Mouse (Mus musculus) MEL (cell line): ENCODE data around the gene Wdfy1. TPM values are rescaled to one million over a fixed set of nuclear protein-coding genes. Genes with fewer than 3 reads are reported as not detected.
A peak's percentile ranks its signal among the peaks of the same experiment; 100 is the strongest.

Source experiments
- DNase-seq: peaks from one replicate; pipeline ENCODE4 v3.0.0; 2011; ENCODE audit warnings: low read depth, low spot score
- H3K27ac ChIP-seq: 2 replicates; pipeline ENCODE4 v1.5.1; 2012; ENCODE audit warnings: low read depth, mild to moderate bottlenecking, control low read depth, low read length, moderate library complexity; ENCODE audit not compliant: control insufficient read depth
- H3K27me3 ChIP-seq, 2 experiments: fragments of 150-350 bp in 1 of 2; sonication (generic) in 1 of 2; 2 replicates each; pipeline ENCODE4 v1.6.1; 2012; ENCODE audit warnings: low read length in 2 of 2, mild to moderate bottlenecking in 2 of 2, improper control_type of control experiment in 1 of 2, moderate library complexity in 1 of 2; ENCODE audit not compliant: insufficient read depth in 2 of 2, control insufficient read depth in 1 of 2
- H3K36me3 ChIP-seq, 2 experiments: 2 replicates each; pipeline ENCODE4 v1.6.1; 2012 to 2014; ENCODE audit warnings: low read length in 2 of 2, improper control_type of control experiment in 1 of 2, inconsistent platforms in 1 of 2, mild to moderate bottlenecking in 1 of 2; ENCODE audit not compliant: insufficient read depth in 2 of 2, control insufficient read depth in 1 of 2
- H3K4me1 ChIP-seq, 2 experiments: fragments of 150-350 bp in 1 of 2; sonication (generic) in 1 of 2; 2 replicates each; pipeline ENCODE4 v1.6.1; 2012; ENCODE audit warnings: low read length in 2 of 2, improper control_type of control experiment in 1 of 2, mild to moderate bottlenecking in 1 of 2; ENCODE audit not compliant: insufficient read depth in 2 of 2, control insufficient read depth in 1 of 2
- H3K4me3 ChIP-seq, 2 experiments: fragments of 150-350 bp in 1 of 2; sonication (generic) in 1 of 2; 2 replicates each; pipeline ENCODE4 v1.5.1; 2012; ENCODE audit warnings: low read depth in 2 of 2, low read length in 2 of 2, mild to moderate bottlenecking in 2 of 2, moderate library complexity in 2 of 2, control low read depth in 1 of 2, improper control_type of control experiment in 1 of 2; ENCODE audit not compliant: control insufficient read depth in 1 of 2, insufficient read depth in 1 of 2
- H3K79me2 ChIP-seq: 2 replicates; pipeline ENCODE4 v1.6.1; 2012; ENCODE audit warnings: mild to moderate bottlenecking, low read length, moderate library complexity; ENCODE audit not compliant: control insufficient read depth, poor library complexity, insufficient read depth
- H3K9ac ChIP-seq: 2 replicates; pipeline ENCODE4 v1.6.1; 2012; ENCODE audit warnings: low read depth, mild to moderate bottlenecking, control low read depth, low read length, moderate library complexity; ENCODE audit not compliant: control insufficient read depth, poor library complexity, severe bottlenecking
- H3K9me3 ChIP-seq: fragments of 150-350 bp; sonication (generic); replicated peaks from 2 replicates; pipeline ENCODE4 v1.6.1; 2012; ENCODE audit warnings: mild to moderate bottlenecking, low read length, improper control_type of control experiment, moderate library complexity; ENCODE audit not compliant: insufficient read depth
- CHD1 ChIP-seq: IDR thresholded peaks from 2 replicates; pipeline ENCODE4 v1.6.1; 2012; ENCODE audit warnings: low read depth, mild to moderate bottlenecking, inconsistent platforms, low read length, improper control_type of control experiment
- CHD2 ChIP-seq: IDR thresholded peaks from 2 replicates; pipeline ENCODE4 v1.6.1; 2011; ENCODE audit warnings: low read length, improper control_type of control experiment
- CTCF ChIP-seq, 3 experiments: IDR thresholded peaks in 2 of 3; conservative IDR thresholded peaks in 1 of 3; 2 replicates each; pipeline ENCODE4 v1.5.1; 2011 to 2012; ENCODE audit warnings: low read length in 3 of 3, low read depth in 2 of 3, mild to moderate bottlenecking in 2 of 3, improper control_type of control experiment in 1 of 3, inconsistent platforms in 1 of 3, mixed read lengths in 1 of 3, moderate library complexity in 1 of 3; ENCODE audit not compliant: control insufficient read depth in 1 of 3, insufficient read depth in 1 of 3, poor library complexity in 1 of 3, severe bottlenecking in 1 of 3
- ELF1 ChIP-seq: IDR thresholded peaks from 2 replicates; pipeline ENCODE4 v1.6.1; 2014; ENCODE audit warnings: low read depth, mild to moderate bottlenecking, inconsistent platforms, low read length, improper control_type of control experiment, moderate library complexity
- EP300 ChIP-seq, 2 experiments: IDR thresholded peaks; 2 replicates each; pipeline ENCODE4 v1.6.1; 2011; ENCODE audit warnings: improper control_type of control experiment in 2 of 2, low read length in 2 of 2, low read depth in 1 of 2, mild to moderate bottlenecking in 1 of 2
- ETS1 ChIP-seq: IDR thresholded peaks from 2 replicates; pipeline ENCODE4 v1.6.1; 2012; ENCODE audit warnings: low read depth, mild to moderate bottlenecking, inconsistent platforms, low read length, improper control_type of control experiment, moderate library complexity
- GATA1 ChIP-seq: IDR thresholded peaks from 2 replicates; pipeline ENCODE4 v1.6.1; 2011; ENCODE audit warnings: low read depth, low read length, improper control_type of control experiment
- HCFC1 ChIP-seq: IDR thresholded peaks from 2 replicates; pipeline ENCODE4 v1.6.1; 2012; ENCODE audit warnings: low read depth, mild to moderate bottlenecking, inconsistent platforms, low read length, improper control_type of control experiment, moderate library complexity
- KAT2A ChIP-seq: conservative IDR thresholded peaks from 2 replicates; pipeline ENCODE4 v1.6.1; 2012; ENCODE audit warnings: low read depth, low read length, improper control_type of control experiment, inconsistent platforms
- MAFK ChIP-seq: IDR thresholded peaks from 2 replicates; pipeline ENCODE4 v1.6.1; 2011; ENCODE audit warnings: low read depth, mild to moderate bottlenecking, low read length, improper control_type of control experiment, borderline replicate concordance
- MAX ChIP-seq: IDR thresholded peaks from 2 replicates; pipeline ENCODE4 v1.6.1; 2011; ENCODE audit warnings: low read length, improper control_type of control experiment
- MAZ ChIP-seq: IDR thresholded peaks from 2 replicates; pipeline ENCODE4 v1.6.1; 2012; ENCODE audit warnings: low read depth, mild to moderate bottlenecking, inconsistent platforms, low read length, improper control_type of control experiment
- MEF2A ChIP-seq: IDR thresholded peaks from 2 replicates; pipeline ENCODE4 v1.6.1; 2014; ENCODE audit warnings: low read depth, mild to moderate bottlenecking, inconsistent platforms, low read length, improper control_type of control experiment; ENCODE audit not compliant: poor library complexity, insufficient replicate concordance, severe bottlenecking; ENCODE audit errors: extremely low read depth
- MXI1 ChIP-seq: IDR thresholded peaks from 2 replicates; pipeline ENCODE4 v1.6.1; 2011; ENCODE audit warnings: mild to moderate bottlenecking, low read depth, low read length, improper control_type of control experiment
- MYB ChIP-seq: IDR thresholded peaks from 2 replicates; pipeline ENCODE4 v1.6.1; 2011; ENCODE audit warnings: mild to moderate bottlenecking, low read depth, low read length, improper control_type of control experiment
- MYC ChIP-seq: IDR thresholded peaks from 2 replicates; pipeline ENCODE4 v1.6.1; 2011; ENCODE audit warnings: low read depth, mild to moderate bottlenecking, low read length, improper control_type of control experiment, moderate library complexity
- NELFE ChIP-seq: IDR thresholded peaks from 2 replicates; pipeline ENCODE4 v1.6.1; 2011; ENCODE audit warnings: low read depth, low read length, improper control_type of control experiment
- NRF1 ChIP-seq: IDR thresholded peaks from 2 replicates; pipeline ENCODE4 v1.6.1; 2014; ENCODE audit warnings: low read depth, mild to moderate bottlenecking, inconsistent platforms, low read length, improper control_type of control experiment, moderate library complexity; ENCODE audit not compliant: poor library complexity, insufficient read depth, severe bottlenecking
- POLR2A ChIP-seq, 2 experiments: IDR thresholded peaks; 2 replicates each; pipeline ENCODE4 v1.6.1; 2011 to 2012; ENCODE audit warnings: low read length in 2 of 2, mild to moderate bottlenecking in 2 of 2, control low read depth in 1 of 2, improper control_type of control experiment in 1 of 2, low read depth in 1 of 2, moderate library complexity in 1 of 2; ENCODE audit not compliant: control insufficient read depth in 1 of 2, insufficient read depth in 1 of 2, poor library complexity in 1 of 2
- POLR2AphosphoS2 ChIP-seq: IDR thresholded peaks from 2 replicates; pipeline ENCODE4 v1.6.1; 2011; ENCODE audit warnings: low read length, improper control_type of control experiment
- POLR2AphosphoS5 ChIP-seq: IDR thresholded peaks from 2 replicates; pipeline ENCODE4 v1.6.1; 2012; ENCODE audit warnings: low read depth, borderline replicate concordance, mild to moderate bottlenecking, inconsistent platforms, low read length, moderate library complexity, mixed read lengths
- RAD21 ChIP-seq: IDR thresholded peaks from 2 replicates; pipeline ENCODE4 v1.6.1; 2011; ENCODE audit warnings: mild to moderate bottlenecking, low read depth, low read length, improper control_type of control experiment
- RCOR1 ChIP-seq: IDR thresholded peaks from 2 replicates; pipeline ENCODE4 v1.6.1; 2012; ENCODE audit warnings: low read depth, mild to moderate bottlenecking, inconsistent platforms, low read length, improper control_type of control experiment
- SIN3A ChIP-seq: IDR thresholded peaks from 2 replicates; pipeline ENCODE4 v1.6.1; 2012; ENCODE audit warnings: low read length, improper control_type of control experiment, inconsistent platforms
- TAL1 ChIP-seq: IDR thresholded peaks from 2 replicates; pipeline ENCODE4 v1.6.1; 2012; ENCODE audit warnings: mild to moderate bottlenecking, inconsistent platforms, low read length, moderate library complexity, mixed read lengths
- TBP ChIP-seq: IDR thresholded peaks from 2 replicates; pipeline ENCODE4 v1.8.0; 2011; ENCODE audit warnings: low read depth, low read length, improper control_type of control experiment
- TCF12 ChIP-seq: IDR thresholded peaks from 2 replicates; pipeline ENCODE4 v1.6.1; 2014; ENCODE audit warnings: low read depth, mild to moderate bottlenecking, inconsistent platforms, low read length, improper control_type of control experiment, moderate library complexity
- UBTF ChIP-seq: IDR thresholded peaks from 2 replicates; pipeline ENCODE4 v1.6.1; 2012; ENCODE audit warnings: low read depth, mild to moderate bottlenecking, inconsistent platforms, low read length, improper control_type of control experiment, moderate library complexity, borderline replicate concordance; ENCODE audit not compliant: insufficient read depth
- USF1 ChIP-seq: IDR thresholded peaks from 2 replicates; pipeline ENCODE4 v1.6.1; 2014; ENCODE audit warnings: low read depth, mild to moderate bottlenecking, inconsistent platforms, low read length, improper control_type of control experiment, moderate library complexity
- ZC3H11A ChIP-seq: IDR thresholded peaks from 2 replicates; pipeline ENCODE4 v1.6.1; 2012; ENCODE audit warnings: low read depth, mild to moderate bottlenecking, inconsistent platforms, low read length, improper control_type of control experiment
- ZKSCAN1 ChIP-seq: IDR thresholded peaks from 2 replicates; pipeline ENCODE4 v1.6.1; 2012; ENCODE audit warnings: low read depth, mild to moderate bottlenecking, inconsistent platforms, low read length, improper control_type of control experiment, moderate library complexity
- ZMIZ1 ChIP-seq: IDR thresholded peaks from 2 replicates; pipeline ENCODE4 v1.6.1; 2012; ENCODE audit warnings: low read depth, mild to moderate bottlenecking, inconsistent platforms, low read length, improper control_type of control experiment, moderate library complexity
- ZNF384 ChIP-seq: IDR thresholded peaks from 2 replicates; pipeline ENCODE4 v1.6.1; 2012; ENCODE audit warnings: low read depth, mild to moderate bottlenecking, inconsistent platforms, low read length, improper control_type of control experiment
- polyA plus RNA-seq, 2 experiments: library from polyadenylated mRNA; stranded (reverse) in 1 of 2; unstranded in 1 of 2; fragments of >175 nt in 1 of 2; fragments of >200 nt in 1 of 2; gene quantifications; 2 replicates each; pipeline versions ENCODE4 v1.2.1 to v1.2.4; 2012; ENCODE audit warnings: low replicate concordance in 2 of 2, low read depth in 1 of 2; ENCODE audit not compliant: insufficient read length in 2 of 2, insufficient read depth in 1 of 2, missing spikeins in 1 of 2
- total RNA-seq: library from RNA; depleted of rRNA; stranded (reverse); fragments of 300-350 nt; gene quantifications from 2 replicates; pipeline ENCODE4 v1.2.3, GENCODE M21; 2012; rRNA removed

Gene Wdfy1
- total RNA-seq (17.6 TPM in 2 replicates), polyA plus RNA-seq (10 to 100 TPM in 1 of 2 experiments, not detected in 1; 25.0 TPM)

DNA sequence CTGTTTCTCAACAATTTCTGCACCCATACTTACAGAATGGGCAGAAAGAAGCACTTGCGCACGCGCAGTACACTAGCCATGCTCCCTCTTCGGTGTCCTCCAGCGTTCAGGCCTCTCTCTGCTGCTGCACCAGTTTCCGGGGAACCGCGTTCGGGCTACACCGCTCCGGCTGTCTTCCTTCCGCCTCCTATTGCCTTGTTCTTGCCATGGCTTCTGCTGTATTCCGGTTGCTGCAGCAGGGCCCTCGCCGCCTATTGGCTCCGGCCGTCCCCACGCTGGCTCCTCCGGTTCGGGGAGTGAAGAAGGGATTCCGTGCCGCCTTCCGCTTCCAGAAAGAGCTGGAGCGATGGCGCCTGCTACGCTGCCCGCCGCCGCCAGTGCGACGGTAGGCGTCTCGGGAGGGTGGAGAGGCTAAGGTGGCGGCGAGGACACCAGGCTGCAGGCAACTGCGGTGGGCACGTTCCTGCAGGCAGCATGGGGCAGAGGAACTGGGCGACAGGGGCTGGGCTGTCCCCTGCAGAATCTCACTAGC lies at the start of gene Wdfy1, which contains the start of gene Mrpl44:
Gene Wdfy1 (minus strand): TSS at position 217 of the 532 bp plus-strand sequence.
Gene Mrpl44 (plus strand): TSS at position 92 of the 532 bp plus-strand sequence.
- no peaks in the 10 kb centered on the region for H3K9me3 ChIP-seq
- peaks cover 0 to 1% of the 10 kb centered on the region in 2 experiments; a peak in 1 of 4 replicates for H3K4me1 ChIP-seq
- H3K27me3 ChIP-seq = no peaks in the 10 kb centered on the region
- H3K36me3 ChIP-seq = peaks cover 0 to 9% of the 10 kb centered on the region in 2 experiments; a peak in 2 of 4 replicates
- DNase-seq = peak; percentile 97
- H3K79me2 ChIP-seq = peaks cover 13% of the 10 kb centered on the region
- H3K27ac ChIP-seq = peak within 1 kb of the TSS; percentile 50
- peak within 1 kb of the TSS; percentile 76 to 89 for H3K4me3 ChIP-seq
- TF ChIP-seq CHD1 = no peak
- TF ChIP-seq TAL1 = no peak
- TF ChIP-seq GATA1 = peak; percentile 6; the same call in 1 of the 2 replicates
- peak; percentile 31; the same call in 1 of the 2 replicates for TF ChIP-seq ZNF384
- TF ChIP-seq RAD21 = no peak
- peak in 1 of 2 experiments; percentile 28; a peak in 1 of 4 replicates for TF ChIP-seq EP300 (IDR thresholded peaks at IDR 0.05; ENCODE audit: low read depth in 1 of 2, low read length in 2 of 2)
- no peak for TF ChIP-seq POLR2AphosphoS5
- peak; percentile 85 for TF ChIP-seq TCF12
- peak; percentile 79 for TF ChIP-seq POLR2AphosphoS2
- peak; percentile 64 for TF ChIP-seq RCOR1
- TF ChIP-seq ZMIZ1 = peak; percentile 78; the same call in 1 of the 2 replicates
- TF ChIP-seq NRF1 = peak; percentile 87
- TF ChIP-seq ETS1 = 0 out of 2 replicates have a peak, but pooled peaks have one; percentile 21
- TF ChIP-seq MAZ = peak; percentile 85
- TF ChIP-seq MXI1 = peak; percentile 96
- TF ChIP-seq UBTF = 0 out of 2 replicates have a peak, but pooled peaks have one; percentile 60
- no peak for TF ChIP-seq USF1
- TF ChIP-seq MYB = no peak
- TF ChIP-seq KAT2A = peak; percentile 94
- TF ChIP-seq MYC = peak; percentile 88
- TF ChIP-seq MEF2A = peak; percentile 35; the same call in 1 of the 2 replicates
- peak; percentile 85 for TF ChIP-seq ELF1
- no peak; the same call in none of the 2 replicates for TF ChIP-seq MAX
- no peak for TF ChIP-seq MAFK
- peak; percentile 81 for TF ChIP-seq NELFE
- TF ChIP-seq HCFC1 = peak; percentile 99
- no peak for TF ChIP-seq ZKSCAN1
- TF ChIP-seq POLR2A (IDR thresholded peaks at IDR 0.05; ENCODE audit: control insufficient read depth in 1 of 2, insufficient read depth in 1 of 2, low read depth in 1 of 2, low read length in 2 of 2, poor library complexity in 1 of 2) = peak; percentile 77 to 81
- TF ChIP-seq ZC3H11A = no peak
- TF ChIP-seq SIN3A = peak; percentile 98
- no peak for TF ChIP-seq CTCF (IDR thresholded peaks at IDR 0.05 in 2 of 3, conservative IDR thresholded peaks at IDR 0.05 in 1 of 3; ENCODE audit: control insufficient read depth in 1 of 3, insufficient read depth in 1 of 3, low read depth in 2 of 3, low read length in 3 of 3, poor library complexity in 1 of 3, severe bottlenecking in 1 of 3)
- no peak for TF ChIP-seq CHD2
- TF ChIP-seq TBP = peak; percentile 94
- TF ChIP-seq, all 39 proteins: peak for 21
- peak within 1 kb of the TSS; percentile 96 for H3K9ac ChIP-seq
